Mouse (Mus musculus) kidney, adult 9 months (tissue): ENCODE results near the gene Otub1.
A peak's percentile ranks its signal among the peaks of the same experiment; 100 is the strongest.

Source experiments
- DNase-seq: peaks from one replicate; pipeline ENCODE4 v3.0.0; 2022

The Otub1 gene

GRCm38 (mm10) chr19:7205753-7206736, at the start of gene Otub1:
Gene Otub1, minus strand, starts transcription at chr19:7206316.
- DNase-seq = peak; percentile 96

GRCm38 (mm10) chr19:7246021-7246420, 39.9 kb upstream of the Otub1 start:
- no peak for DNase-seq

GRCm38 (mm10) chr19:7240782-7241690, 34.9 kb upstream of the Otub1 start, which contains the start of gene Naa40:
Gene Naa40, minus strand, starts transcription at chr19:7241183.
- DNase-seq = peak; percentile 94

GRCm38 (mm10) chr19:7240291-7240690, 34.2 kb upstream of the Otub1 start:
- DNase-seq = no peak

- no peak for DNase-seq
Observed at GRCm38 (mm10) chr19:7239574-7239973, 33.5 kb upstream of the Otub1 start.

GRCm38 (mm10) chr19:7236742-7237141, 30.6 kb upstream of the Otub1 start:
- no peak for DNase-seq

GRCm38 (mm10) chr19:7236011-7236410, 29.9 kb upstream of the Otub1 start:
- DNase-seq = no peak

- DNase-seq = no peak
Observed at GRCm38 (mm10) chr19:7235461-7235860, 29.3 kb upstream of the Otub1 start.

- peak; percentile 85 for DNase-seq
Observed at GRCm38 (mm10) chr19:7234537-7235221, 28.6 kb upstream of the Otub1 start.

- peak; percentile 82 for DNase-seq
Observed at GRCm38 (mm10) chr19:7226511-7226914, 20.4 kb upstream of the Otub1 start.

GRCm38 (mm10) chr19:7225096-7225690, 19.1 kb upstream of the Otub1 start:
- DNase-seq = peak; percentile 81

- DNase-seq = peak; percentile 56
Observed at GRCm38 (mm10) chr19:7224253-7224652, 18.1 kb upstream of the Otub1 start.

GRCm38 (mm10) chr19:7223488-7223887, 17.4 kb upstream of the Otub1 start:
- DNase-seq = no peak

- DNase-seq = no peak
Observed at GRCm38 (mm10) chr19:7222196-7222595, 16.1 kb upstream of the Otub1 start.

- DNase-seq = no peak
Observed at GRCm38 (mm10) chr19:7218753-7219152, 12.6 kb upstream of the Otub1 start.

- no peak for DNase-seq
Observed at GRCm38 (mm10) chr19:7217926-7218267, 11.8 kb upstream of the Otub1 start.

- DNase-seq = peak; percentile 99
Observed at GRCm38 (mm10) chr19:7217162-7217925, 11.2 kb upstream of the Otub1 start, which contains the start of gene Cox8a. Gene Cox8a, minus strand, starts transcription at chr19:7217616.

GRCm38 (mm10) chr19:7214484-7214883, 8.4 kb upstream of the Otub1 start:
- no peak for DNase-seq

GRCm38 (mm10) chr19:7213010-7213409, 6.9 kb upstream of the Otub1 start:
- no peak for DNase-seq

- no peak for DNase-seq
Observed at GRCm38 (mm10) chr19:7212216-7212615, 6.1 kb upstream of the Otub1 start.

- DNase-seq = no peak
Observed at GRCm38 (mm10) chr19:7209907-7210646, 4.0 kb upstream of the Otub1 start.
